Mouse (Mus musculus): ENCODE measurements around the gene Gm9639.
"Not testable (repeated sequence)": the region's sequence is repeated elsewhere in the genome, so short reads cannot be mapped to it uniquely, and the experiment has no call there.

Gene Gm9639

GRCm38 (mm10) chr10:77794976-77795375 lies at the start of gene Gm9639:
Gene Gm9639 (minus strand): TSS chr10:77795076.
- DNase-seq (ENCODE audit: low spot score), result no peak

- no peak for DNase-seq (ENCODE audit: low spot score)
Observed at GRCm38 (mm10) chr10:77839006-77839405, 44.1 kb upstream of the Gm9639 start.

- DNase-seq (ENCODE audit: low spot score), result no peak
Observed at GRCm38 (mm10) chr10:77835647-77836046, 40.8 kb upstream of the Gm9639 start, which contains the start of gene Krtap10-10. Gene Krtap10-10 (plus strand): TSS chr10:77835947.

GRCm38 (mm10) chr10:77826951-77827350 lies 32.1 kb upstream of the Gm9639 start, which contains the start of gene Krtap10-4:
Gene Krtap10-4 (minus strand): TSS chr10:77827095.
- DNase-seq (ENCODE audit: low spot score), result no peak

GRCm38 (mm10) chr10:77819203-77819602 lies 24.3 kb upstream of the Gm9639 start:
- DNase-seq (ENCODE audit: low spot score), result no peak

GRCm38 (mm10) chr10:77818523-77818922 lies 23.6 kb upstream of the Gm9639 start:
- DNase-seq (ENCODE audit: low spot score), result no peak

- DNase-seq (ENCODE audit: low spot score), result no peak
Observed at GRCm38 (mm10) chr10:77815514-77815913, 20.6 kb upstream of the Gm9639 start.

- no peak for DNase-seq (ENCODE audit: low spot score)
Observed at GRCm38 (mm10) chr10:77814382-77814781, 19.5 kb upstream of the Gm9639 start, which contains the start of gene Gm2696. Gene Gm2696 (plus strand): TSS chr10:77814682.

GRCm38 (mm10) chr10:77811743-77812142 lies 16.9 kb upstream of the Gm9639 start, which contains the start of gene Gm9507:
Gene Gm9507 (minus strand): TSS chr10:77811843.
- no peak for DNase-seq (ENCODE audit: low spot score)

GRCm38 (mm10) chr10:77804095-77804494 lies 9.2 kb upstream of the Gm9639 start:
- DNase-seq (ENCODE audit: low spot score), result no peak

GRCm38 (mm10) chr10:77798921-77799508 lies 4.1 kb upstream of the Gm9639 start, which contains the start of gene Gm19668:
Gene Gm19668 (minus strand): TSS chr10:77799133.
- no peak for DNase-seq (ENCODE audit: low spot score)

- not testable (repeated sequence) for DNase-seq (ENCODE audit: low spot score)
Observed at GRCm38 (mm10) chr10:77798164-77798920, 3.5 kb upstream of the Gm9639 start.

- DNase-seq (ENCODE audit: low spot score), result no peak
Observed at GRCm38 (mm10) chr10:77797677-77798076, 2.8 kb upstream of the Gm9639 start.

- DNase-seq (ENCODE audit: low spot score), result no peak
Observed at GRCm38 (mm10) chr10:77788621-77789020, 6.3 kb downstream of the Gm9639 start.

- not testable (repeated sequence) for DNase-seq (ENCODE audit: low spot score)
Observed at GRCm38 (mm10) chr10:77787876-77788275, 7.0 kb downstream of the Gm9639 start, which contains the start of gene Gm7137. Gene Gm7137 (minus strand): TSS chr10:77788200.

GRCm38 (mm10) chr10:77783396-77783795 lies 11.5 kb downstream of the Gm9639 start:
- DNase-seq (ENCODE audit: low spot score), result not testable (repeated sequence)

GRCm38 (mm10) chr10:77782442-77782841 lies 12.4 kb downstream of the Gm9639 start, which contains the start of gene Gm3250:
Gene Gm3250 (minus strand): TSS chr10:77782542.
- DNase-seq (ENCODE audit: low spot score), result not testable (repeated sequence)

- not testable (repeated sequence) for DNase-seq (ENCODE audit: low spot score)
Observed at GRCm38 (mm10) chr10:77776844-77777243, 18.0 kb downstream of the Gm9639 start, which contains the start of gene Gm7138. Gene Gm7138 (minus strand): TSS chr10:77776944.

GRCm38 (mm10) chr10:77772142-77772541 lies 22.7 kb downstream of the Gm9639 start:
- not testable (repeated sequence) for DNase-seq (ENCODE audit: low spot score)

- not testable (repeated sequence) for DNase-seq (ENCODE audit: low spot score)
Observed at GRCm38 (mm10) chr10:77771225-77771624, 23.7 kb downstream of the Gm9639 start, which contains the start of gene Gm3238. Gene Gm3238 (minus strand): TSS chr10:77771325.

- DNase-seq (ENCODE audit: low spot score), result no peak
Observed at GRCm38 (mm10) chr10:77769727-77770126, 25.1 kb downstream of the Gm9639 start.

- not testable (repeated sequence) for DNase-seq (ENCODE audit: low spot score)
Observed at GRCm38 (mm10) chr10:77759582-77759981, 35.3 kb downstream of the Gm9639 start, which contains the start of gene Gm3233. Gene Gm3233 (minus strand): TSS chr10:77759682.

GRCm38 (mm10) chr10:77753448-77753847 lies 41.4 kb downstream of the Gm9639 start:
- DNase-seq (ENCODE audit: low spot score), result no peak

All from urinary bladder, postnatal 25 days (tissue).